Mouse (Mus musculus): ENCODE results near the gene Heatr9.

GRCm38 (mm10) chr11:83566617-83567016, 44.6 kb upstream of the Heatr9 start:
- TF ChIP-seq POLR2A (IDR thresholded peaks at IDR 0.05; ENCODE audit: extremely low read depth, insufficient read depth, low read length) (no peak), CTCF (IDR thresholded peaks at IDR 0.05; ENCODE audit: low read depth, low read length) (no peak)

Measured in liver, adult 2 months (tissue).